Mouse (Mus musculus) common myeloid progenitor, adult 5-6 weeks (primary cell): Measurements from ENCODE around the gene Il1rap. TPM values are rescaled to one million over a fixed set of nuclear protein-coding genes. Genes with fewer than 3 reads are reported as not detected.
A peak's percentile ranks its signal among the peaks of the same experiment; 100 is the strongest.

ENCODE experiments used
- ATAC-seq: replicated peaks from 2 replicates; pipeline ENCODE4 v1.8.0; 2016; ENCODE audit warnings: low read depth, mild to moderate bottlenecking, moderate TSS enrichment, inconsistent platforms; ENCODE audit not compliant: poor library complexity, severe bottlenecking
- total RNA-seq: library from RNA; stranded (forward); fragments of 200-1000, 187-1606 nt; gene quantifications from 2 replicates; pipeline ENCODE4 v1.2.3, GENCODE M21; 2017

Gene Il1rap
- total RNA-seq, 1 experiment from 2014 or later = 11.1 TPM

DNA sequence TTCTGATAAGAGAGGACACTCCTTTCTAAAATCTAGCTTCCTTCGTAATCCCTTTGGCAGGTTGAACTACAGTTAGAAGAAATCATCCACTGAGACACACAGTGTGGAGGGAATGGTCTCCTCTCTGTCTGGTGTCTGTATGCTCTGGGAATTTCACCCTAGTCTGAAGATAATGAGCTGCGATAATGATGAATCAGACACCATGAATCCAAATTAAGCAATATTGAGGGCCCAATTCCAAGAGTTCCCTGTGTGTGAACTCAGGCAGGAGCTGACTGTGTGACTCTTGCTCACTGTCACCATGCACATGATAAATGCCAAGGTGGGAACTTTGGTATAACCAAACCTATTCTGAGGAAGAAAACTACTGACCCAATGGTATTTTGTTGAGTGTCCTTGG is 26.5 kb downstream of the Il1rap start:
- no peak for ATAC-seq

- no peak for ATAC-seq
These were observed 29.0 kb downstream of the Il1rap start for GRCm38 (mm10) chr16:26610508-26610907.

DNA sequence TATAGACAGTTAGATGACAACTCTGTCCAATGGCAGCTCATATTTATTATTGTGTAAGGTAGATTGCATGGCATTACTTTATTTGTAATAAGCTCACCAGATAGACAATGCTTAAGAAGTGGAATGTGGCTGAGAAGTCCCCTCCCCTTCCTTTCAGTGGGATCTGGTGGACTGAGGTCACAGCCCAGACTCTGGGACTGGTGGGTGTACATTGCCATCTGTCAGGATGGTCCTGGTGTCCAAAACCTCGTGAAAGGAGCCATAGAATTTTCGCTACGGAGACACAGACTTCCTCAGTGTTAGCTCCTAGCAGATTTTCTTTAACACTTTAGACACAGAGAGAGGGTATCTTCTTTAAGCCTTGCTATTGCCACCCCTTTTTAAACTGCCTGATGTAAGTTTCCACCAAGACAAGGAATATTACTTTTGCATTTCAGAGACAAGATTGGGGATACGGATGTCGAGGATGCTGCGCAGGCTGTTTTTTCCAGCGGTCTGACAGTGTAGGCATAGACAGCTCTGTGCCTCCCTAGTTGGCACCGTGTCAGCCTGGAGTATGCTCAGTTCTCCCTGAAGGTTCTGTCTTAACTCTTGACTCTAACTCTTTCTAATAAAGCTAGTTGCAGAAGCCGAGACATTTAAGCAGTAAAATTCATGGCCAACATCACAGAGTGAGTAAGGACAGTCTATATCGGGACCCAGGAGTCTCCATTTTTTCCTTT is 31.2 kb downstream of the Il1rap start:
- no peak for ATAC-seq

DNA sequence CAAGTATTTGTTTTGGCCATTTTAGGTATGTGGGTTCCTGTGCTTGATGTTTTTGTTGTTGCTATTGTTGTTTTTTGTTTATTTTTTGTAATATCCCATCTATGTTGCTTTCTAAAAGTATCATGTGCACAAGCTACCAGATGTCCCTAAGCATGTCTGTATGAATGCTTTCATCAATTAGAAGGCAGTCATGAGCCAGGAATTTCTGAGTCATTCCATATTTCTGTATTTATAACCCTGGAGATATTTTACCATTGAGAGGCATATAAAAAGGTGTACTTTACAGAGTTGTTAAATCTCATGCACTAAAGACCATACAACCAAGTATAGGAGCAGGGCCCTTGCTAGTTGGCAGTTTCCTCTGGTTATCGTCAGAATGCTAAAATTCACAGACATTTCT is 41.6 kb downstream of the Il1rap start:
- ATAC-seq = no peak

DNA sequence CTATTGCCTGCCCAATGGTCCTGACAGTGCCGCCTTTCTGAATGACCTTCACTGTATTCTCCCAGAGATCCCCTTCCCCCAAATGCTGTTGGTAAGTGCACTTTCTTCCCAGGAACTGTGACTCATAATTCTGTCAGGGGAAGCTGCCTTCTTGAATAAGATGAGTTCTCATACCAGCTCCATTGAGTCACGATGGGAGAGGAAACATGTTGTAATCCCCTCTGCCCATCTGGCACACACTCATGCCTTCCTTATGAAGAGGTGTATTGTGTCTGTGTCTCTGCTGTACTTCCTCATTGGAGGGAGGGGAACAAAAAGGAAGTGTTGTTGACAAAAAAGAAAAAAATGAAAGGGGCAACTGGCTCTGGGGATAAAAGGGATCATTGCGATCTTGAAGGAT is 44.6 kb downstream of the Il1rap start:
- peak; percentile 89 for ATAC-seq

DNA sequence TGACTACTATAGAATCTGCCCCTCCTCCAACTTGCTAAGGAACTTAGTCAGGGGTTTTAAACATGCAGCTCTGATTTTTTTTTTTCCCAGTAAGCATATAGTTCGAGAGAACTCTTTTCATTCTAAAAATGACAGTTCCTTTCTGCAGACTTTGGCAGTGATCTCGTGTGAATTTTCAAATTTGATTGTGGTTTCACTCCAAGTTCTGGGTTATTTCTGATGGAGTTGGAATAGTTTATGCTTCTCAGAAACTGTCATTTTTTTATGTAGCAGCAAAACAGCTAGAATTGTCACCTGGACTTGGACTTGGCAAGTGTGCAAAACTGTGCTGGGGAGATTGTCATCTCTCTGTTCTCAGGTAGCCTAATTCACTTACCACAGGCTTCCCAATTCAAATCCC is 53.3 kb downstream of the Il1rap start:
- ATAC-seq = no peak

DNA sequence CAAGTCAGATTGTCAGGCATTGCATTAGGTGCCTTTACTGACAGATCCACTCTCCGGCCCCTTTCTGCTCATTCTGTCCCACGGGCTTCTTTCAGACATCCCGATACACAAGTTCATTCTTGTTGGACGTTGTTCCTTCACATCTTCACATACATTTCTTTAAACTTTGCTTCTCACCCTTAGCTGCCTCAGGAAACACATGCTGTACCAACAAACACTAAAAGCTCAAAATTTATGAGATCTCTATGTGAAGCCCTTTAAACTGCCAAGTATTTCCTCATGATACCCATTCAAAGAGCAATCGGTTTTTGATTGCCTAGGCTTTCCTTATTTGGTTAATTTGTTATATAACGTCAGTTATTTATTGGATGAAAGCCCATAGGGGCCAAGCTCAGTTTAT is 61.6 kb downstream of the Il1rap start:
- no peak for ATAC-seq

- ATAC-seq = no peak
These were observed 64.6 kb downstream of the Il1rap start for GRCm38 (mm10) chr16:26646066-26646465.

DNA sequence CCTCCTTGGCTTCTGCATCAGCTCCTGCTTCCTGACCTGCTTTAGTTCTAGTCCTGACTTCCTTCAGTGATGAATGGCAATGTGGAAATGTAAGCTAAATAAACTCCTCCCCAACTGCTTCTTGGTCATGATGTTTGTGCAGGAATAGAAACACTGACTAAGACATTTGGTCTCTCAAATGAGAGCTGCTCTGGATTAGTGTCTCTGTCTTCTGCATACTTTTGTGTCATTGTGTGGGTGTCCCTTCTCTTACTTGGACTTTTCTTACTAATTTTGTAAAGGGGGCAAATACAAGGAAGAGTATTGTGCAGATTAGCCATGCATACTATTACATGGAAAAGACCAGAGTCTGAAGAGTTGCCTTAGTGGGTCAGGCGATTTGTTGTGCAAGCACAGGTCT is 65.5 kb downstream of the Il1rap start:
- ATAC-seq = no peak

GRCm38 (mm10) chr16:26662722-26663436 is 81.4 kb downstream of the Il1rap start:
- ATAC-seq = no peak

GRCm38 (mm10) chr16:26666401-26666800 is 84.9 kb downstream of the Il1rap start:
- no peak for ATAC-seq

DNA sequence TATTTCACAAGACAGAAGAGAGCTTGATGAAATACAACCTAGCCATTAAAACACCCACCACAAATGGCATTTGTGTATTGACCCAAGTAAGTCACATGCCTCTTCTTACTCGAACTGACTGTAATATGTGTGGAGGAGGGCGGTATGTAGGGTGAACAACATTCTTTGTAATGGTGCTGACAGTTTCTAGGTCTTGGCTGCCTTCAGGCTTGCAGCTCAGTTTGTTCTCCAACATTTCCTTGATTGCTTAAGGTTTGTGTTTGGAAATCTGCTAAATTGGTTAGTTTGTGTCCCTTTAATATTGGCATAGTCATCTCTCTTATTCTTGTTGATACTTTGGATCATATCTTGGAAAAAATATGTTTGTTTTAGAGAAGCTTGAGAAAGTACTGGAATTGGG is 87.6 kb downstream of the Il1rap start:
- no peak for ATAC-seq

DNA sequence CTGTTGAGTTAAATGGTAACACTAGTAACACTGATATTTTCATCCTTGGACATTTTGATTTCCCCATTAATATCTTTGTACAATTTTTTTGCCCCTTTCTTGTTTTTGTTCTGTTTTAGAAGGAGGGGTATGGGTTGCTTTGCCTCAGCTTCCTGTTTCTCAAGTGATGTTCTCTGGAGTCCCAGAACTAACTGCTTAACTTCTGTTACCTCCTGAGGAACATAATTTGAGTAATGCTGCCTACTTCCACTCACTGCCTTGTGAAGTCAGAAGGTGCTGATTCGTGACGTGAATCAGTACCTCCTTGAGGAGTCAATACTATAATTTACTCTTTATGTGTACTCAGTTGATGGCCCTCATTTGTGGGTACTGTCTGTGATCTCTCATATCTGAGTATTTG is 98.9 kb downstream of the Il1rap start:
- ATAC-seq = peak; percentile 45; the same call in 1 of the 2 replicates

DNA sequence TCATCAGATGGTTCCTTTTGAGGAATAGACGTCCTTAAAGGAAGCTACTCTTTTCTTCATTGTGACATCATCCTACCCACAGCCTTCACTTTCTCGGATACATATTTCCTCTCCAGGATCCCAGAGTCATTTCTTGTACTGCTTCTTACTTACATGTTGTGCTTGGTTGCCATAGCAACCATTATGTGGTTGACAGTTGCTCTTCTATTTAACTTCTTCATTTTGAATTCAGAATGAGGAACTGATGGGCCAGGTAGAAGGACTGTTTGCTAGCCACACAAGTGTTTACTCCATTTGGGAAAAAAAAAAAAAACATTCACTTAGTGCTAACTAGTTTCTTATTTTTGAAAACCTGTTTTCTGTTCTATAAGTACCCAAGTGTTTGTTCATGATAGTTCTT is 108.3 kb downstream of the Il1rap start:
- ATAC-seq = peak; percentile 97

DNA sequence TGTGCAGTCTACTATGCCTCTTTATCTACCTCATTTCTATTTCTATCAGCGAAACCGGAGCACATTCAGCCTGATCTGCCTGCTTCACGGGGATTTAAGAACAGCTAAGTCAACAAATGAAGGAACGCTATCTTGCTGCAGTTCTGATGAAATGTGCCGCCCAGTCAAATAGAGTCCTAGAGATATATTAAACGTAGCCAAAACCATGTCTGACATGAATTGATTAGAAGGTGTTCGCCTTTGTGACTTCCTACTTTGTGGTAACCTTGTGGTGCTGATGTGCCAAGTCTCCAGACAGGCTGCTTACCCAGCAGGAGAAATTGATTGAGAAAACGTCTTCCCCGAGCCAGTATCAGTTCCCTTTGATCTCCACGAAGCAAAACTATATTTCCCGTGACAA is 109.8 kb downstream of the Il1rap start:
- ATAC-seq = peak; percentile 83

- ATAC-seq = no peak
These were observed 116.6 kb downstream of the Il1rap start for GRCm38 (mm10) chr16:26698076-26698475.

DNA sequence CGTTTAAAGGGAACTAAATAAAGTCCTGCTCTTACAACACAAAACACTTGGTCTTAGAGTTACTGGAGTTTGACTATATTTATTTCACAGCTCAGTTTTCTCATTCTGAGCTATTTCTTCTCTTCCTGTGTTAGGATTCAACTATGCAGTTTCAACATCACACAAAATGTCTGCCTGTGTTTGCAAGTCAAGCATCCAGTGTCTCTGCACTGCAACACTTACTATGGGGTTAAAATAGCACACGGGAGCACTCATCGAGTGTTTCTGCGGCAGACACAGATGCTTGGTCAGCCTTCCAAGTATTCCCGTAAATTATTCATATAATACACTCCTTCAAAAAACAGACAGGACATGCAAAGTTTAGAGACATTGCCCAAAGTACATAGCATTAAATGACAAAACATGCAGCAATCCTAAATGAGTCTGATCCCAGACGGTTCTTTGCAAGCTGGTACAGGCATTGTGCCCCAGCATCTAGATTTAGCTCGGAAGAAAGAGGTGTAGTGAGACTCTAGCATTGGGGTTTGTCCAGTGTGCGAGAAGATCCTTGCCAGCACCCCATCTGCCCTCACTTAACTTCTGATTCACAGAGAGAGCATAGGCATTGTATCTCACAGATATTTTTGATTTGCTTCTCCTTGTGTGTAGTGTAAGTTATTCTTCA is 119.1 kb downstream of the Il1rap start:
- ATAC-seq = no peak

DNA sequence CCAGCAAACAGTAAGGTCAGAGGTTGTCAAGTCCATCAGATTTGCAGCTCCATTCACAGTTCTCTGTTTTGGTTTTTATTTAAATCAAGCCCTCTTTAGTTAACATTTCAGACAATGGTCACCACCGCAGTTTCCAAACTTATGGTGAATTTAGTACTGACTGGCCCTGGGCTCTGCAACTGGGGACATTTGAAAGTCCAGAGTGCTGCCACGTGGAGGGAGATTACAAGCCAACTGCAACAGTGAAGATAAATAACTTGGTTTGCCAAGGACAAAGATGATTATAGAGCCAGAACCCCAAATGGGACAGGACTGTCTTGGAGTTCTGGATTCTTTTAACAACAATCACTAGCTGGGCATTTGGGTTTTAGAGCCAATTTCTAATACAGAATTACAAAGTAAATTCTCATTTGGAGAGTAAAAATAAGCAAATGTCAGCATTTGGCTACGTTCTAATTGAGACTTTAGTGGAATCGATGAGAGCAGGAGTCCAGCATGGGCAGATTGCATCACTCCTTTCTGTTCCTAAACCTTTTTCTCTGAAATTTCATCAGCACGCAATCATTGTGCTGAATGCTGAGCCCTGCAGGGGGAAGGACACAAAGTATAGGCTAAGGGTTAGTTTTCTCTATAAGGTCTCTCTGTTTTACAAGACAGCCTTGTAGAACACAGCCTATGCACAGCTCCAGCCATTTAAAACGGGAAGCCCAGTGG is 124.3 kb downstream of the Il1rap start:
- ATAC-seq = no peak

DNA sequence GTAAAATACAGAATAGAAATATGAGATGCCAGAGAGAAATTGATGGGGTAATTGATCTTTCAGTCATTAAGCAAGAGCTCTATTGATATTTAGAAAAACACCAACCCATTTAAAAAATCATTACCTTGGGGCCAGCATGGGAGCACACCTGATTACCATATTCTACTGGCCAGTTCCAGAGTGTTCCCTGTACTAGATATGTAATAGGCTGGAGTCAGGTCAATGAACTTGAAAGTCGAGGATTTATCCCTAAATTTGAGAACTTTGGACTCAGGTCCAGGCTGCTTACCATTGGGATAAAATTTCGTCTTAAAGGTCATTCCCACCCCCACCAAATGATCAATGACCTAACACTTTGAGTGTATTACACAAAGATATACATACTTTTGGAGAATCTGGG is 125.0 kb downstream of the Il1rap start:
- no peak for ATAC-seq

DNA sequence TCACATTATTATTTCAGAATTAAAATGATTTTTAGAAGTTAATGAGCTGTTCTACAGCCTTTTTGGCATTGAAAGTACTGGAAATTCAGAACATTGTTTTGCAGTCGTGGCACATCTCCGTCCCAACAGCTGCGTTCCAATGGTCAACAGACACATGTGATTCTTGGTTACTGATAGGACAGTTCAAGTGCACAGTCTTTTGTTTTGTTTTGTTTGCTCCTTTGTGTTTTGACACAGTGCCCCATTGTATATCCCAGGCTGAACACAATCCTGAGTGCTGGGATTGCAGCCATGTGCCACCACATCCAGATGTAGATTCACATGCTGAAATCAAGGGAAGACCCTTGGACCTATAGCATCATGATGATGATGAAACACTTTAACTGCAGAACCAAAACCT is 129.4 kb downstream of the Il1rap start:
- ATAC-seq = no peak
